Mouse (Mus musculus) embryonic fibroblast, embryonic 13.5 days (primary cell): ENCODE data around the gene Chchd6.

Source experiments
- CTCF ChIP-seq: IDR thresholded peaks from 2 replicates; pipeline ENCODE4 v1.5.1; 2011; ENCODE audit warnings: mild to moderate bottlenecking, control low read depth, low read length, moderate library complexity, borderline replicate concordance; ENCODE audit not compliant: insufficient read depth
- POLR2A ChIP-seq: IDR thresholded peaks from 2 replicates; pipeline ENCODE4 v1.6.1; 2011; ENCODE audit warnings: low read depth, mild to moderate bottlenecking, control low read depth, low read length, moderate library complexity

DNA sequence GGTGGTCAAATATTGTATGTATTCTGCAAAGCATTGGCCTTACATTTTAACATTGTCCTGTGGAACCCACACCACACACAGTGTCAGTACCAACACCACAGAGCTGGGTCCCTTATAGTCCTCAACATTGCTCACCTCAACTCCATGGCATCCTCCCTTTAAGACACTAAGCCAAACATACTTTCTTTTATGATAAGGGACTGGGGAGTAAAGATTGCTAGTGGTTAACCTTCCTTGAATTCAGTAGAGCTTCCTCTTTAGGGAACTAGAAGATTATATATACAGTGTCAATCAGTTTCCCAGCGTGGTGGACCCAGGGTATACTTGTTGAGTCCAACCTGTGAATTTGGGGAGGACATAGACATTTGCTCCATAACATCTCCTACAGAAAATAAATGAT lies 105.9 kb downstream of the Chchd6 start:
- TF ChIP-seq CTCF (no peak), POLR2A (no peak)
